Mouse (Mus musculus): ENCODE data around the gene Uri1. TPM values are rescaled to one million over a fixed set of nuclear protein-coding genes. Genes with fewer than 3 reads are reported as not detected.

The Uri1 gene
- polyA plus RNA-seq, 1 experiment = 7.1 TPM

GRCm38 (mm10) chr7:37929738-37930137, 93.6 kb downstream of the Uri1 start:
- no peak for DNase-seq
- 67% methylated on average over 5 of the region's 5 CpGs for WGBS
- no peak overlapping the region for H3K4me3 ChIP-seq (ENCODE audit: insufficient read depth, low read depth, low read length)
- no peaks in the 10 kb centered on the region for H3K36me3 ChIP-seq (ENCODE audit: control insufficient read depth, insufficient read depth, low read length)
- TF ChIP-seq CTCF (conservative IDR thresholded peaks at IDR 0.05; ENCODE audit: insufficient read depth, insufficient read length, low read depth, low read length) (no peak), POLR2A (IDR thresholded peaks at IDR 0.05; ENCODE audit: low read depth, low read length) (no peak)
- no peaks in the 10 kb centered on the region for H3K4me1 ChIP-seq (ENCODE audit: control insufficient read depth, insufficient read depth, low read length)
- no peaks in the 10 kb centered on the region for H3K27me3 ChIP-seq (replicated peaks; ENCODE audit: control insufficient read depth, insufficient read depth, low read length)
- H3K27ac ChIP-seq (ENCODE audit: insufficient read depth, low read depth, low read length) = no peak overlapping the region

- Histone ChIP-seq H3K27me3 (replicated peaks; ENCODE audit: control insufficient read depth, insufficient read depth, low read length) (no peaks in the 10 kb centered on the region), H3K27ac (ENCODE audit: insufficient read depth, low read depth, low read length) (no peak overlapping the region), H3K4me1 (ENCODE audit: control insufficient read depth, insufficient read depth, low read length) (no peaks in the 10 kb centered on the region), H3K4me3 (ENCODE audit: insufficient read depth, low read depth, low read length) (no peak overlapping the region), H3K36me3 (ENCODE audit: control insufficient read depth, insufficient read depth, low read length) (no peaks in the 10 kb centered on the region)
- 79% methylated on average over 4 of the region's 4 CpGs for WGBS
- no peak for TF ChIP-seq POLR2A (IDR thresholded peaks at IDR 0.05; ENCODE audit: low read depth, low read length)
- TF ChIP-seq CTCF (conservative IDR thresholded peaks at IDR 0.05; ENCODE audit: insufficient read depth, insufficient read length, low read depth, low read length) = no peak
- no peak for DNase-seq
Observed at GRCm38 (mm10) chr7:37922999-37923398, 100.4 kb downstream of the Uri1 start.

- Histone ChIP-seq H3K36me3 (ENCODE audit: control insufficient read depth, insufficient read depth, low read length) (no peaks in the 10 kb centered on the region), H3K4me1 (ENCODE audit: control insufficient read depth, insufficient read depth, low read length) (no peaks in the 10 kb centered on the region), H3K4me3 (ENCODE audit: insufficient read depth, low read depth, low read length) (no peak overlapping the region), H3K27me3 (replicated peaks; ENCODE audit: control insufficient read depth, insufficient read depth, low read length) (no peaks in the 10 kb centered on the region), H3K27ac (ENCODE audit: insufficient read depth, low read depth, low read length) (no peak overlapping the region)
- WGBS = 79% methylated on average over 17 of the region's 17 CpGs
- no peak for TF ChIP-seq POLR2A (IDR thresholded peaks at IDR 0.05; ENCODE audit: low read depth, low read length)
- TF ChIP-seq CTCF (conservative IDR thresholded peaks at IDR 0.05; ENCODE audit: insufficient read depth, insufficient read length, low read depth, low read length) = no peak
- no peak for DNase-seq
Observed at GRCm38 (mm10) chr7:37921681-37922430, 101.5 kb downstream of the Uri1 start.

GRCm38 (mm10) chr7:37918926-37919325, 104.4 kb downstream of the Uri1 start:
- no peaks in the 10 kb centered on the region for H3K4me1 ChIP-seq (ENCODE audit: control insufficient read depth, insufficient read depth, low read length)
- DNase-seq = no peak
- no peak overlapping the region for H3K27ac ChIP-seq (ENCODE audit: insufficient read depth, low read depth, low read length)
- TF ChIP-seq CTCF (conservative IDR thresholded peaks at IDR 0.05; ENCODE audit: insufficient read depth, insufficient read length, low read depth, low read length) = no peak
- TF ChIP-seq POLR2A (IDR thresholded peaks at IDR 0.05; ENCODE audit: low read depth, low read length) = no peak
- no peaks in the 10 kb centered on the region for H3K27me3 ChIP-seq (replicated peaks; ENCODE audit: control insufficient read depth, insufficient read depth, low read length)
- H3K4me3 ChIP-seq (ENCODE audit: insufficient read depth, low read depth, low read length) = no peak overlapping the region
- H3K36me3 ChIP-seq (ENCODE audit: control insufficient read depth, insufficient read depth, low read length) = no peaks in the 10 kb centered on the region
- WGBS = 49% methylated on average over 10 of the region's 10 CpGs

GRCm38 (mm10) chr7:37916762-37917439, 106.5 kb downstream of the Uri1 start:
- no peaks in the 10 kb centered on the region for H3K27me3 ChIP-seq (replicated peaks; ENCODE audit: control insufficient read depth, insufficient read depth, low read length)
- 76% methylated on average over 18 of the region's 18 CpGs for WGBS
- no peaks in the 10 kb centered on the region for H3K36me3 ChIP-seq (ENCODE audit: control insufficient read depth, insufficient read depth, low read length)
- H3K27ac ChIP-seq (ENCODE audit: insufficient read depth, low read depth, low read length) = no peak overlapping the region
- H3K4me3 ChIP-seq (ENCODE audit: insufficient read depth, low read depth, low read length) = no peak overlapping the region
- no peaks in the 10 kb centered on the region for H3K4me1 ChIP-seq (ENCODE audit: control insufficient read depth, insufficient read depth, low read length)
- TF ChIP-seq CTCF (conservative IDR thresholded peaks at IDR 0.05; ENCODE audit: insufficient read depth, insufficient read length, low read depth, low read length) (no peak), POLR2A (IDR thresholded peaks at IDR 0.05; ENCODE audit: low read depth, low read length) (no peak)
- no peak for DNase-seq

- Histone ChIP-seq H3K27ac (ENCODE audit: insufficient read depth, low read depth, low read length) (no peak overlapping the region), H3K4me3 (ENCODE audit: insufficient read depth, low read depth, low read length) (no peak overlapping the region), H3K36me3 (ENCODE audit: control insufficient read depth, insufficient read depth, low read length) (no peaks in the 10 kb centered on the region), H3K27me3 (replicated peaks; ENCODE audit: control insufficient read depth, insufficient read depth, low read length) (no peaks in the 10 kb centered on the region), H3K4me1 (ENCODE audit: control insufficient read depth, insufficient read depth, low read length) (no peaks in the 10 kb centered on the region)
- 36% methylated on average over 3 of the region's 3 CpGs for WGBS
- TF ChIP-seq CTCF (conservative IDR thresholded peaks at IDR 0.05; ENCODE audit: insufficient read depth, insufficient read length, low read depth, low read length) (no peak), POLR2A (IDR thresholded peaks at IDR 0.05; ENCODE audit: low read depth, low read length) (no peak)
- DNase-seq = no peak
Observed at GRCm38 (mm10) chr7:37911802-37912122, 111.6 kb downstream of the Uri1 start.

GRCm38 (mm10) chr7:37911114-37911801, 112.1 kb downstream of the Uri1 start:
- TF ChIP-seq CTCF (conservative IDR thresholded peaks at IDR 0.05; ENCODE audit: insufficient read depth, insufficient read length, low read depth, low read length) (no peak), POLR2A (IDR thresholded peaks at IDR 0.05; ENCODE audit: low read depth, low read length) (no peak)
- 37% methylated on average over 5 of the region's 5 CpGs for WGBS
- no peak for DNase-seq
- Histone ChIP-seq H3K36me3 (ENCODE audit: control insufficient read depth, insufficient read depth, low read length) (no peaks in the 10 kb centered on the region), H3K4me1 (ENCODE audit: control insufficient read depth, insufficient read depth, low read length) (no peaks in the 10 kb centered on the region), H3K4me3 (ENCODE audit: insufficient read depth, low read depth, low read length) (no peak overlapping the region), H3K27me3 (replicated peaks; ENCODE audit: control insufficient read depth, insufficient read depth, low read length) (no peaks in the 10 kb centered on the region), H3K27ac (ENCODE audit: insufficient read depth, low read depth, low read length) (no peak overlapping the region)

Data from kidney, adult 2 months (tissue).